Mouse (Mus musculus) lung, adult 2 months (tissue): ENCODE results near the gene Cul4a.

Experiments used
- CTCF ChIP-seq: fragments of 200-500 bp; IDR thresholded peaks from 2 replicates; pipeline ENCODE4 v1.5.1; 2011; ENCODE audit warnings: mild to moderate bottlenecking, low read length, control low read depth; ENCODE audit not compliant: insufficient read depth
- POLR2A ChIP-seq: fragments of 200-500 bp; IDR thresholded peaks from 2 replicates; pipeline ENCODE4 v1.6.1; 2011; ENCODE audit warnings: low read depth, mild to moderate bottlenecking, control low read depth, low read length, borderline replicate concordance; ENCODE audit errors: extremely low read depth

DNA sequence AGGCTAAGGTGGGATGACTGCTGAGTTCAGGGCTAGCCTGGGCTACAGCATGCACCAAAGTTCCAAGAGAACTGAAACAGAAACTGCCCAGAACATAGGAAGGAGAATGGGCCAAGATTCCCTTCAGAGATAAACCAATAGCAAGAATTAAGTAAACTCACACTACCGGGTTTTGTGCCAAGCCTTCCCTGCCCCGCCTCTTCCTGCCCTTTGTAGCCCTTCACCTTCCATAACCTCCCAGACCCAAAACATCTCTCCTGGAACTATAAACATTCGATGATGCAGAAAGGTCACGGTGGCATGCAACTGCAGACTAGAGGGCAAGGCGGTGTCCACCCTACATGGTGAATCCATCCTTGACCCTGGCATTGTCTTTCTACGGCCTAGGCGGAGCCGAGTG lies 84.8 kb downstream of the Cul4a start:
- no peak for TF ChIP-seq CTCF
- no peak for TF ChIP-seq POLR2A
